Mouse (Mus musculus) midbrain, embryonic 11.5 days (tissue): ENCODE results near the gene Eci3. TPM values are rescaled to one million over a fixed set of nuclear protein-coding genes. Genes with fewer than 3 reads are reported as not detected.
"Not testable (repeated sequence)": the region's sequence is repeated elsewhere in the genome, so short reads cannot be mapped to it uniquely, and the experiment has no call there.

Experiments used
- ATAC-seq: fragments of 200-750 bp; cut with Nextera tagmentation; 2 replicates; pipeline ENCODE4 v1.8.0; 2017; ENCODE audit warnings: moderate TSS enrichment, moderate library complexity; ENCODE audit not compliant: low FRiP score
- DNase-seq: peaks from one replicate; pipeline ENCODE4 v3.0.0; 2015; ENCODE audit warnings: low spot score; ENCODE audit errors: missing footprints
- H3K27ac ChIP-seq: fragments of 300-500 bp; sonication (generic); 2 replicates; pipeline ENCODE4 v1.5.1; 2014; ENCODE audit warnings: low read depth, low read length
- H3K27me3 ChIP-seq: fragments of 300-500 bp; sonication (generic); 2 replicates; pipeline ENCODE4 v1.6.1; 2014; ENCODE audit warnings: mild to moderate bottlenecking, low read length, moderate library complexity, mixed read lengths; ENCODE audit not compliant: control insufficient read depth, insufficient read depth
- H3K36me3 ChIP-seq: fragments of 300-500 bp; sonication (generic); 2 replicates; pipeline ENCODE4 v1.6.1; 2014; ENCODE audit warnings: mild to moderate bottlenecking, low read length, moderate library complexity, mixed read lengths; ENCODE audit not compliant: control insufficient read depth, insufficient read depth
- H3K4me1 ChIP-seq: fragments of 300-500 bp; sonication (generic); 2 replicates; pipeline ENCODE4 v1.6.1; 2014; ENCODE audit warnings: low read length; ENCODE audit not compliant: control insufficient read depth, insufficient read depth
- H3K4me2 ChIP-seq: fragments of 300-500 bp; sonication (generic); 2 replicates; pipeline ENCODE4 v1.6.1; 2014; ENCODE audit warnings: mild to moderate bottlenecking, moderate library complexity
- H3K4me3 ChIP-seq: fragments of 300-500 bp; sonication (generic); 2 replicates; pipeline ENCODE4 v1.5.1; 2014; ENCODE audit warnings: low read depth, low read length
- H3K9ac ChIP-seq: fragments of 300-500 bp; sonication (generic); 2 replicates; pipeline ENCODE4 v1.6.1; 2014; ENCODE audit warnings: low read length
- H3K9me3 ChIP-seq: fragments of 300-500 bp; sonication (generic); 2 replicates; pipeline ENCODE4 v1.6.1; 2016; ENCODE audit warnings: low read length; ENCODE audit not compliant: control insufficient read depth
- WGBS: fragments of 180-500 bp; shearing (Covaris S2); extraction: QIAGEN DNeasy Blood & Tissue Kit; methylation state at CpG from one replicate; pipeline ENCODE4 v1.1.7; 2014; 5-methylcytosine and 5-hydroxymethylcytosine counted together
- polyA plus RNA-seq: library from polyadenylated mRNA; unstranded; fragments of >200 nt; fragmentation: Nextera tagmentation; extraction: Ambion mirVana; gene quantifications from 2 replicates; pipeline ENCODE4 v1.2.1, GENCODE M21; 2014

Gene Eci3
- polyA plus RNA-seq, 1 experiment from 2014 or later: 0.94 TPM

DNA sequence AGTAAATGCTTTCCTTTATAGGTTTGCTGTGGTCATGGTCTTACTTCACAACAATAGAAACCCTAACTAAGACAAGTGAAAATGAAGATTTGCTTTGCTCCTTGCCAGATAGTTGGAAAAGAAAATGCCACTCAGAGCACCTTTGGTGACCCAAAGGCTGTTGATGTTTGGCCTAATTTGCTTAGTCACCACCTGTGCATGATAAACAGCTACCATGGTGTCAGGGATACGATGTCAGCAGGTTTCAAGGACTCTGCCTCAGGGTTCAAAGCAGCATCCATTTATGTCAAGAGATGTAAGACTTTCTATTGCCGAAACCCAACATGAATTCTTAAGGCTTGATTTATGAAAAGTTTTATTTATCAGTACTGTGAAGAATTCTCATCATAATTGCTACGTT is 13.8 kb upstream of the Eci3 start:
- 95% methylated on average over 3 of the region's 3 CpGs for WGBS
- no peak for DNase-seq
- no peaks in the 10 kb centered on the region for H3K27me3 ChIP-seq
- no peaks in the 10 kb centered on the region for H3K4me1 ChIP-seq
- no peak overlapping the region for H3K27ac ChIP-seq
- H3K36me3 ChIP-seq: peaks cover 11% of the 10 kb centered on the region; the same call in 1 of the 2 replicates
- no peaks in the 10 kb centered on the region for H3K9me3 ChIP-seq
- no peak overlapping the region for H3K4me3 ChIP-seq
- H3K4me2 ChIP-seq: no peak overlapping the region
- no peak for ATAC-seq
- H3K9ac ChIP-seq: no peak overlapping the region

GRCm38 (mm10) chr13:34976116-34976515 is 12.5 kb upstream of the Eci3 start:
- Histone ChIP-seq H3K27me3 (no peaks in the 10 kb centered on the region), H3K36me3 (peaks cover 11% of the 10 kb centered on the region; the same call in 1 of the 2 replicates), H3K27ac (no peak overlapping the region), H3K9ac (no peak overlapping the region), H3K4me3 (no peak overlapping the region), H3K9me3 (no peaks in the 10 kb centered on the region), H3K4me1 (no peaks in the 10 kb centered on the region), H3K4me2 (no peak overlapping the region)
- ATAC-seq: no peak
- WGBS: 94% methylated on average over 4 of the region's 4 CpGs
- DNase-seq: no peak

DNA sequence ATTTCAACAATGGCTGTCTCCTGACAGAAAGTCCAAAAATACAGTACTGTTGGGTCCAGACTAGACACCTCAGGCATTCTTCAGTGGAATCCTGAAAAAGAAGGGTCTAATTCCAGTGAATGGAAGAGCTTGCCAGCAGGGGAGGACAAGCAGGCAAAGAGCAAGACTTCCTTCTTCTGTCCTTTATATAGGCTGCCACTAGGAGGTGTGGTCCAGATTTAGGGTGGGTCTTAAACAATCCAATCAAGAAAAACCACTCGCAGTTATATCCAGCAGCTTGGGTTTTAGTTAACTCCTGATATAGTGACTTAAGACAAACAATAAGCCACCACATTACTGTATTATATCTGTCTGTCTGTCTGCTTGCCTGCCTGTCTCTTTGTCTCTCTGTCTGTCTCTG is 10.2 kb upstream of the Eci3 start:
- Histone ChIP-seq H3K27ac (no peak overlapping the region), H3K27me3 (no peaks in the 10 kb centered on the region), H3K4me1 (no peaks in the 10 kb centered on the region), H3K4me3 (no peak overlapping the region), H3K36me3 (peaks cover 7% of the 10 kb centered on the region; the same call in 1 of the 2 replicates), H3K4me2 (no peak overlapping the region), H3K9ac (no peak overlapping the region), H3K9me3 (no peaks in the 10 kb centered on the region)
- no peak for DNase-seq
- ATAC-seq: no peak
- WGBS: 59% methylated on average over 1 of the region's 1 CpGs

- 19% methylated on average over 1 of the region's 1 CpGs for WGBS
- no peak overlapping the region for H3K9ac ChIP-seq
- ATAC-seq: no peak
- no peaks in the 10 kb centered on the region for H3K9me3 ChIP-seq
- H3K4me3 ChIP-seq: no peak overlapping the region
- no peak for DNase-seq
- no peak overlapping the region for H3K27ac ChIP-seq
- peaks cover 7% of the 10 kb centered on the region; the same call in 1 of the 2 replicates for H3K36me3 ChIP-seq
- no peak overlapping the region for H3K4me2 ChIP-seq
- no peaks in the 10 kb centered on the region for H3K27me3 ChIP-seq
- no peaks in the 10 kb centered on the region for H3K4me1 ChIP-seq
These were observed 9.5 kb upstream of the Eci3 start for GRCm38 (mm10) chr13:34973149-34973548.

- DNase-seq, H3K9me3 ChIP-seq, H3K9ac ChIP-seq, H3K4me1 ChIP-seq, ATAC-seq, H3K4me2 ChIP-seq, H3K4me3 ChIP-seq, H3K27ac ChIP-seq, H3K36me3 ChIP-seq, H3K27me3 ChIP-seq: not testable (repeated sequence)
These were observed 8.8 kb upstream of the Eci3 start for GRCm38 (mm10) chr13:34972456-34972855.

DNA sequence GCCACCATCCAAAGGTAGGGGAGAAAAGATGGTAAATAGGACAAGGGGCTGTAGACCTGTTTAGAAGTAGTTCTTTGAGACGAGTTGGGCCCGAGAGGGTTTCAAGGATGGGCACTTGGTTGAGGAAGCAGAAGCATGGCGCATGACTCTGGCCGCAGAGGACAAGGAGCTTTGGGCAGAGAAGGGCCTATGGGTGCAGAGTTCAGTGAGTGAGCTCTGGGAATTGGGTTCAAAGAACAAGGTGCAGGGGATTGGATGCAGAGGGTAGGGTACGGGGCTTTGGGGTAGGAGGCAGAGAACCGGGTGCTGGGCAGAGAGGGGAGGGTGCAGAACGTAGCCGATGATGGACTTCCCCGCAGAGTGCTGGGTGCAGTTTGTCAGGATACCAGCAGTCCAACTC is 2.0 kb upstream of the Eci3 start:
- H3K27ac ChIP-seq, H3K9me3 ChIP-seq, H3K4me1 ChIP-seq, H3K27me3 ChIP-seq, H3K9ac ChIP-seq, H3K36me3 ChIP-seq, H3K4me3 ChIP-seq, H3K4me2 ChIP-seq, DNase-seq, ATAC-seq: not testable (repeated sequence)
- 67% methylated on average over 9 of the region's 9 CpGs for WGBS

DNA sequence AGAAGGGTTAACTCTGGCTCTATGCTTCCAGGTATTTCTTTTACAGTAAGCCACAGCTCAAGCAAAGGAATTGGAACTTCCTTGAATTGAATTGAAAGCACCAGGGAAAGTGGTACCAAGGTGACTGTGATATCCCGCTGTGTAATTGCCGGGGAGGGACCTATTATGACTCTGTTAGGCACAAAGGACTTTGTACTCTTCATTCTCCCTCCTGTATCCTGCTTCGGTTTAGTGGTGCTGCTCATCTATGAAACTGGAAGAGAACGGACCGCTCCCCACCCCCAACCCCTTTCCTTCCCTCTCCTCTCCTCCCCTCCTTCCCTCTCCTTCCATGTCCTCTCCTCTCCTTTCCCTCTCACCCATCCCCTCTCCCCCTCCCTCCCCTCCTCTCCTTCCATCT is 1.3 kb upstream of the Eci3 start:
- Histone ChIP-seq H3K27me3 (peaks cover 9% of the 10 kb centered on the region), H3K4me2 (peak overlapping the region; percentile 73), H3K4me1 (peaks cover 6% of the 10 kb centered on the region), H3K27ac (no peak overlapping the region), H3K9me3 (no peaks in the 10 kb centered on the region), H3K36me3 (no peaks in the 10 kb centered on the region), H3K4me3 (peak overlapping the region; percentile 40), H3K9ac (no peak overlapping the region)
- DNase-seq: peak; percentile 86
- 4% methylated on average over 5 of the region's 5 CpGs for WGBS
- no peak for ATAC-seq

DNA sequence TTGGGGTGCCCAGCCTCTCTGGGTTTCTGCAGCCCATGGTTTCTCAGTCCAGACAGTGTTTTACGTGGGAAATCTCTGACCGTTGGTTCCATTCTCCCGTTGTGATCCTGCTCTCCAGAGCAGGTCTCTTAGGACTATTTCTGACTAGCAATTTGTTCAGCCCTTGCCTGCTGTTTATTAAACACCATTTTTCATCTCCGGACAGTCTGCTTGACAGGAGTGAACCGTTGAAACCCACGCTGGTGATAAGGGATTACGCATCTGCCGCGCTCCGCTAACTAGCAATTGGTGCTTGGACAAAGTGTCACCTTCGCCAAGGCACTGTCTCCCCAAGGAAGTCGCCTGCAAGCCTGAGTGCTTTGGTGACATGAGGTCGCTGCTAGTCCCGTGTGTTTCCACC is 809 bp upstream of the Eci3 start:
- peak overlapping the region; percentile 40 for H3K4me3 ChIP-seq
- no peak for ATAC-seq
- H3K4me1 ChIP-seq: peaks cover 6% of the 10 kb centered on the region
- peak; percentile 92 for DNase-seq
- no peak overlapping the region for H3K9ac ChIP-seq
- H3K27ac ChIP-seq: no peak overlapping the region
- H3K4me2 ChIP-seq: peak overlapping the region; percentile 73
- H3K9me3 ChIP-seq: no peaks in the 10 kb centered on the region
- no peaks in the 10 kb centered on the region for H3K36me3 ChIP-seq
- H3K27me3 ChIP-seq: peaks cover 9% of the 10 kb centered on the region
- WGBS: 3% methylated on average over 14 of the region's 14 CpGs

DNA sequence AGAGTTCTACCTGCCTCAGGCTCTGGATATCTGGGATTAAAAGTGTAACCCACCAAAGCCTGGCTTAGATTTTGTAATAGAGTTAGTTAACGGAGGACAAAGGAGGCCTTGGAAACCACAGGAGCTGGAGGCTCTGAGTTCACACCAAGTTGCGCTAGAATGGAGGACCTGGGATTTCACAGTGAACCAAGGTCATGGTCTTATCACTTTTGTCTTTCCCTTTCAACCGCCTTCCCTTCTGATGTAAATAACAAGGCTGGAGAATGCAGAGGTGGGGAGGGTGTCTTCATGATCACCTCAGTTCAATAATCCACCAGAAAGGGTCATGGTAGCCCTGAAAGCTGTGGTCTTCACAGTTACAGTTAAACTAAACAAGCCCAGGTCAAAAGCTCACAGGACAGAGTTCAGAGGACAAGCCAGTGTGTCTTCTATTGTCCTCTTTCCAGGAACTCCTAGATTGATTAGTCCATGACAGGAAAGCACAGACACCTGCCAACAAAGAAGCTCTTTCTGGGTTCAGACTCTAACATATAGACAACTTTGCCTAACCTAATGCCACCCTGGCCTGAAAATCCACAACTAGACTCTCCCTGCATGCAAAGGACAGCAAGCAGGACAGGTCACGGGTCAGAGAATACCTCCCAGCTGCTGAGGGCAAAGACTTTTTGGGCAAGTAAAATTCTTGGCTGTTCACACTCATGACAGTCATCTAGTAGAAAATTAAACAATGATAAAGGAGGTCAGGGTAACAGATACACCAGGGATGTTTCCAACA is 2.4 kb downstream of the Eci3 start:
- Histone ChIP-seq H3K4me1 (peaks cover 6% of the 10 kb centered on the region), H3K27me3 (peaks cover 9% of the 10 kb centered on the region), H3K4me3 (no peak overlapping the region), H3K27ac (no peak overlapping the region), H3K9me3 (no peaks in the 10 kb centered on the region), H3K4me2 (no peak overlapping the region), H3K36me3 (no peaks in the 10 kb centered on the region), H3K9ac (no peak overlapping the region)
- DNase-seq (no peak), ATAC-seq (no peak)
- 81% methylated on average over 4 of the region's 4 CpGs for WGBS
